Mouse (Mus musculus) kidney, embryonic 14.5 days (tissue): ENCODE results near the gene Tmcc2. TPM values are rescaled to one million over a fixed set of nuclear protein-coding genes. Genes with fewer than 3 reads are reported as not detected.

ENCODE experiments used
- ATAC-seq: fragments of 200-750 bp; cut with Nextera tagmentation; 2 replicates; pipeline ENCODE4 v1.8.0; 2017; ENCODE audit warnings: moderate number of reproducible peaks, mild to moderate bottlenecking, moderate TSS enrichment, moderate library complexity; ENCODE audit not compliant: low FRiP score, low TSS enrichment
- H3K27ac ChIP-seq: fragments of 300-500 bp; sonication (generic); 2 replicates; pipeline ENCODE4 v1.5.1; 2014; ENCODE audit warnings: low read depth, mild to moderate bottlenecking, low read length, moderate library complexity, mixed read lengths
- H3K27me3 ChIP-seq: fragments of 300-500 bp; sonication (generic); 2 replicates; pipeline ENCODE4 v1.6.1; 2014; ENCODE audit warnings: mild to moderate bottlenecking, low read length; ENCODE audit not compliant: control insufficient read depth, insufficient read depth
- H3K36me3 ChIP-seq: fragments of 300-500 bp; sonication (generic); 2 replicates; pipeline ENCODE4 v1.6.1; 2014; ENCODE audit warnings: low read length, mixed read lengths; ENCODE audit not compliant: control insufficient read depth, insufficient read depth
- H3K4me1 ChIP-seq: fragments of 300-500 bp; sonication (generic); 2 replicates; pipeline ENCODE4 v1.6.1; 2014; ENCODE audit warnings: low read length, mixed read lengths; ENCODE audit not compliant: control insufficient read depth, insufficient read depth
- H3K4me2 ChIP-seq: fragments of 300-500 bp; sonication (generic); replicated peaks from 2 replicates; pipeline ENCODE4 v1.6.1; 2014; ENCODE audit warnings: low read depth, mild to moderate bottlenecking, low read length
- H3K4me3 ChIP-seq: fragments of 300-500 bp; sonication (generic); 2 replicates; pipeline ENCODE4 v1.5.1; 2014; ENCODE audit warnings: mild to moderate bottlenecking, low read length
- H3K9ac ChIP-seq: fragments of 300-500 bp; sonication (generic); 2 replicates; pipeline ENCODE4 v1.6.1; 2014; ENCODE audit warnings: low read depth, mild to moderate bottlenecking, low read length, moderate library complexity
- H3K9me3 ChIP-seq: fragments of 300-500 bp; sonication (generic); 2 replicates; pipeline ENCODE4 v1.6.1; 2016; ENCODE audit warnings: low read length; ENCODE audit not compliant: control insufficient read depth
- WGBS: fragments of 180-500 bp; shearing (Covaris S2); extraction: QIAGEN DNeasy Blood & Tissue Kit; methylation state at CpG from one replicate; pipeline ENCODE4 v1.1.7; 2014; 5-methylcytosine and 5-hydroxymethylcytosine counted together
- polyA plus RNA-seq: library from polyadenylated mRNA; unstranded; fragments of >200 nt; fragmentation: Nextera tagmentation; extraction: Ambion mirVana; gene quantifications from 2 replicates; pipeline ENCODE4 v1.2.1, GENCODE M21; 2014

The Tmcc2 gene
- polyA plus RNA-seq, 1 experiment from 2014 or later, result 6.2 TPM

GRCm38 (mm10) chr1:132425600-132425999 is 34.5 kb upstream of the Tmcc2 start:
- no peak overlapping the region for H3K27ac ChIP-seq
- H3K27me3 ChIP-seq, result no peaks in the 10 kb centered on the region
- H3K4me1 ChIP-seq, result no peaks in the 10 kb centered on the region
- no peak for ATAC-seq
- H3K9me3 ChIP-seq, result no peaks in the 10 kb centered on the region
- no peaks in the 10 kb centered on the region for H3K36me3 ChIP-seq
- H3K4me3 ChIP-seq, result no peak overlapping the region
- H3K9ac ChIP-seq, result no peak overlapping the region
- H3K4me2 ChIP-seq, result no peak overlapping the region

DNA sequence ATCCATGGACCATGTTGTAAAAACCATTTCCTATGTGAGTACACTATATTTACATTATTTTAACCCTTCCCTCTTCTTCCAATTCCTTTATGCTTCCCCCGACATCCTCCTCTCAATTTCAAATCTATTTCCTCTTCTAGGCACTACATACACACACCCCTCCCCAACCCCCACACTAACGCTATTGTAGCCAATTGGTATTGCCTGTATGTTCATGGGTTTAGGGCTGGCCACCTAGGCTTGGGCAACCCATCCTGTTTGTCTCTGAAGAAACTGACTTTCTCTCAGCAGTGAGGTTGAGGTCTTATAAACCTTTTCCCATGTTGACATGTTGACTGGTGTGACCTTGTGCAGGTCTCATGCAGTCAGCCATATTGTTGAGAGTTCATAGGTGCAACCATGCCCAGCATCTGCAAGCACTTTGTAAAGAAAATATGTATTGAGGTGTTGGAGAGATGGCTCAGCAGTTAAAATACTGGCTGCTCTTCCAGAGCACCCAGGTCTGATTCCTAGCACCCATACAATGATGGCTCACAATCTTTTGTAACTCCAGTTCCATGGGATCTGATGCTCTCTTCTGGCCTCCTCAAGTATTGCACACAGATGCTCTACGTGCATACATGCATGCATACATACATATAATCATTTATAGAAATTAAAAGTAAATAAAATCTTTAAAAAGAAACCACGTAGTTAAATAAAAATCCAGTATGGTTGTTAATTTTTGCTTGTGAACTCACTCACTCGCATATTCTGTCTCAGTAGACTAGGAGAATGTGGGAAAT is 32.0 kb upstream of the Tmcc2 start:
- Histone ChIP-seq H3K4me1 (0 out of 2 replicates have a peak, but pooled peaks cover 16% of the 10 kb centered on the region), H3K4me3 (no peak overlapping the region), H3K36me3 (no peaks in the 10 kb centered on the region), H3K9me3 (no peaks in the 10 kb centered on the region), H3K27ac (no peak overlapping the region), H3K27me3 (no peaks in the 10 kb centered on the region), H3K4me2 (no peak overlapping the region), H3K9ac (no peak overlapping the region)
- 92% methylated on average over 5 of the region's 5 CpGs for WGBS
- ATAC-seq, result no peak

DNA sequence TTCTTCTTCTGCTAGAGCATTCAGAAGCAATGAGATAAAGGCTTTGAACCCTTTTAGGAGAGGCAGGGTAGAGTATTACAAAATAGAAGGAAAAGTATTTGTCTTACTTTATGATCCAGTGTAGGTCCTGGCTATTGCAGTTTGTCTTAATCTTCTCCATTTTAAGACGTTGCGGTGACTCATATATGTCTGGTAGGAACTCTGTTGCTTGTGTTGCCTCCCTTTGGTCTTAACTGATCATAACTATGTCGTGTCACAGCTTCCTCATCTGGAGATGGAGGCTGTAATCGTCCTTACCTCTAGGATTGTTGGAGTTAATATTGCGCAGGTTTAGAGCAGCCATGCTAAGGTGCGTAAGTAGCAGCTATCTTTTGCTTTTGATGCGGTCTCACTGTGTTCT is 29.6 kb upstream of the Tmcc2 start:
- 80% methylated on average over 7 of the region's 7 CpGs for WGBS
- no peak overlapping the region for H3K4me2 ChIP-seq
- 0 out of 2 replicates have a peak, but pooled peaks cover 16% of the 10 kb centered on the region for H3K4me1 ChIP-seq
- H3K9me3 ChIP-seq, result no peaks in the 10 kb centered on the region
- H3K9ac ChIP-seq, result no peak overlapping the region
- no peak overlapping the region for H3K4me3 ChIP-seq
- no peak overlapping the region for H3K27ac ChIP-seq
- no peak for ATAC-seq
- H3K36me3 ChIP-seq, result no peaks in the 10 kb centered on the region
- H3K27me3 ChIP-seq, result no peaks in the 10 kb centered on the region

- Histone ChIP-seq H3K9me3 (no peaks in the 10 kb centered on the region), H3K36me3 (no peaks in the 10 kb centered on the region), H3K9ac (no peak overlapping the region), H3K27ac (no peak overlapping the region), H3K4me1 (0 out of 2 replicates have a peak, but pooled peaks cover 16% of the 10 kb centered on the region), H3K4me2 (no peak overlapping the region), H3K27me3 (no peaks in the 10 kb centered on the region), H3K4me3 (no peak overlapping the region)
- no peak for ATAC-seq
- 48% methylated on average over 2 of the region's 2 CpGs for WGBS
Observed at GRCm38 (mm10) chr1:132420206-132420605, 29.1 kb upstream of the Tmcc2 start.

DNA sequence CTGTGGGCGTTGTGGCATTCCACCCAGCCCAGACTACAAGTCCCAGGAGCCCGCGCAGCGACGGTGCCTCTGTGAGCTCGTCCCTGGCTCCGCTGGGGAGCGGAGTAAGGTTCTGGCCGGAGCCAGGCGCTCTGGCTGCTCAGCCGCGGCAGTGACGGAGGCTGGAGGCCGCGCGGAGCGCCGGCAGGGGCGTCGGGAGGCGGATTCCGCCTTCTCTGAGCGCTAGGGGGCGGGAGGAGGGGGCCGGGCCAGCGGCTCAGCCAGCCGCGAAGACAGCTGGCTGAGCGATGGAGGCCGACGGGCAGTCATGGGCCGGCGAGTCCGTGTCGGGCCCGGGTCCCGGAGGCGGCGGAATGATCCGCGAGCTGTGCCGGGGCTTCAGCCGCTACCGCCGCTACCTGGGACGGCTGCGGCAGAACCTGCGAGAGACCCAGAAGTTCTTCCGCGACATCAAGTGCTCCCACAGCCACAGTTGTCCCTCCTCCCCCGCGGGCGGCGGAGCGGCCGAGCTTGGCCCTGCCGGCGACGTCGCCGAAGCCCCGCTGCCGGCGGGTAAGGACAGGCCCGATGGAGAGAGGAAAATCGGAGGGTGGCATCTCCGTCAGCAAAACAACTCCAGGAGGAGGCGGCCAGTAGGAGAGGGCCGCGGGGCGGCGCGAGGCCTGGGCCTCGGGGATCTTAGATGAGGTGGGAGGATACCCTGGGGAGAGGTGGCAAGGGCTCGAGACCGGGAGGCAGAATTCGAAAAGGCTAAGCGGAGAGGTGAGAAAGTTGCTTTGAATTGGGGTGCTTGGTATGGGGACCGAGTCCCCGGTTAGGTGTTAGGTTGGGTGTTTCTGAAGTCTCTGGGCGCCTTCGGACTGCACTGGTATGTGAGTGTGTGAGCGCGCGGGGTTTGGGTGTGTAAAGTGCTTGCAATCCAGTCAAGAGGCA is 26.5 kb upstream of the Tmcc2 start, which contains the start of gene Dstyk:
Gene Dstyk (plus strand): TSS at position 237 of the 933 bp plus-strand sequence.
- Histone ChIP-seq H3K4me1 (0 out of 2 replicates have a peak, but pooled peaks cover 16% of the 10 kb centered on the region), H3K9ac (peak within 1 kb of the TSS; percentile 84), H3K27ac (peak within 1 kb of the TSS; percentile 93), H3K4me3 (peak within 1 kb of the TSS; percentile 79), H3K36me3 (no peaks in the 10 kb centered on the region), H3K9me3 (no peaks in the 10 kb centered on the region), H3K27me3 (no peaks in the 10 kb centered on the region), H3K4me2 (peak within 1 kb of the TSS; percentile 57)
- WGBS, result under 1% methylated on average over 80 of the region's 85 CpGs
- ATAC-seq, result peak; percentile 98

GRCm38 (mm10) chr1:132416943-132417290 is 25.8 kb upstream of the Tmcc2 start:
- no peaks in the 10 kb centered on the region for H3K36me3 ChIP-seq
- ATAC-seq, result no peak
- H3K4me3 ChIP-seq, result peak overlapping the region; percentile 79
- peak overlapping the region; percentile 84 for H3K9ac ChIP-seq
- H3K27ac ChIP-seq, result peak overlapping the region; percentile 93; the same call in 1 of the 2 replicates
- no peaks in the 10 kb centered on the region for H3K9me3 ChIP-seq
- peak overlapping the region; percentile 57 for H3K4me2 ChIP-seq
- no peaks in the 10 kb centered on the region for H3K27me3 ChIP-seq
- H3K4me1 ChIP-seq, result 0 out of 2 replicates have a peak, but pooled peaks cover 16% of the 10 kb centered on the region
- 19% methylated on average over 6 of the region's 6 CpGs for WGBS

- 66% methylated on average over 8 of the region's 8 CpGs for WGBS
- H3K4me1 ChIP-seq, result 0 out of 2 replicates have a peak, but pooled peaks cover 16% of the 10 kb centered on the region
- peak overlapping the region; percentile 57 for H3K4me2 ChIP-seq
- H3K27ac ChIP-seq, result no peak overlapping the region
- no peaks in the 10 kb centered on the region for H3K27me3 ChIP-seq
- no peaks in the 10 kb centered on the region for H3K36me3 ChIP-seq
- no peak overlapping the region for H3K4me3 ChIP-seq
- H3K9me3 ChIP-seq, result no peaks in the 10 kb centered on the region
- H3K9ac ChIP-seq, result no peak overlapping the region
- no peak for ATAC-seq
Observed at GRCm38 (mm10) chr1:132416244-132416942, 25.3 kb upstream of the Tmcc2 start.

GRCm38 (mm10) chr1:132410657-132411056 is 19.6 kb upstream of the Tmcc2 start:
- no peak overlapping the region for H3K4me2 ChIP-seq
- H3K27me3 ChIP-seq, result no peaks in the 10 kb centered on the region
- WGBS, result 91% methylated on average over 3 of the region's 3 CpGs
- ATAC-seq, result no peak
- H3K4me3 ChIP-seq, result no peak overlapping the region
- H3K9me3 ChIP-seq, result no peaks in the 10 kb centered on the region
- H3K4me1 ChIP-seq, result no peaks in the 10 kb centered on the region
- no peak overlapping the region for H3K9ac ChIP-seq
- H3K27ac ChIP-seq, result no peak overlapping the region
- H3K36me3 ChIP-seq, result no peaks in the 10 kb centered on the region
